Mouse (Mus musculus): ENCODE measurements at regions not wholly inside any gene's neighbourhood (a gene's known extent, or its start where the extent isn't known, plus 50 kb on each side); places are given as distances from the start of the nearest gene placed in this dataset.

- TF ChIP-seq POLR2A (IDR thresholded peaks at IDR 0.05; ENCODE audit: low read depth, low read length) (no peak), CTCF (IDR thresholded peaks at IDR 0.05; ENCODE audit: extremely low read depth, insufficient read length, insufficient replicate concordance, low read depth, low read length) (no peak)
These were observed 372.3 kb downstream of the Gm49356 start for GRCm38 (mm10) chr15:59261380-59261779.

Measured in small intestine, adult 2 months (tissue).